Mouse (Mus musculus): ENCODE results near the gene Phex. TPM values are rescaled to one million over a fixed set of nuclear protein-coding genes. Genes with fewer than 3 reads are reported as not detected.

Gene Phex
- polyA plus RNA-seq, 1 experiment = 0.90 TPM

- Histone ChIP-seq H3K27ac (ENCODE audit: control insufficient read depth, insufficient read depth, low read depth, low read length, poor library complexity) (no peak overlapping the region), H3K4me3 (replicated peaks; ENCODE audit: control insufficient read depth, low read depth, low read length) (no peak overlapping the region), H3K4me1 (ENCODE audit: control insufficient read depth, insufficient read depth, low read length) (no peaks in the 10 kb centered on the region)
- TF ChIP-seq CTCF (IDR thresholded peaks at IDR 0.05; ENCODE audit: control insufficient read depth, insufficient read depth, low read length) = no peak
- no peak for TF ChIP-seq POLR2A (IDR thresholded peaks at IDR 0.05; ENCODE audit: borderline replicate concordance, control insufficient read depth, low read depth, low read length)
- WGBS = 79% methylated on average over 5 of the region's 5 CpGs
Observed at GRCm38 (mm10) chrX:157305852-157306232, 109.3 kb downstream of the Phex start.

DNA sequence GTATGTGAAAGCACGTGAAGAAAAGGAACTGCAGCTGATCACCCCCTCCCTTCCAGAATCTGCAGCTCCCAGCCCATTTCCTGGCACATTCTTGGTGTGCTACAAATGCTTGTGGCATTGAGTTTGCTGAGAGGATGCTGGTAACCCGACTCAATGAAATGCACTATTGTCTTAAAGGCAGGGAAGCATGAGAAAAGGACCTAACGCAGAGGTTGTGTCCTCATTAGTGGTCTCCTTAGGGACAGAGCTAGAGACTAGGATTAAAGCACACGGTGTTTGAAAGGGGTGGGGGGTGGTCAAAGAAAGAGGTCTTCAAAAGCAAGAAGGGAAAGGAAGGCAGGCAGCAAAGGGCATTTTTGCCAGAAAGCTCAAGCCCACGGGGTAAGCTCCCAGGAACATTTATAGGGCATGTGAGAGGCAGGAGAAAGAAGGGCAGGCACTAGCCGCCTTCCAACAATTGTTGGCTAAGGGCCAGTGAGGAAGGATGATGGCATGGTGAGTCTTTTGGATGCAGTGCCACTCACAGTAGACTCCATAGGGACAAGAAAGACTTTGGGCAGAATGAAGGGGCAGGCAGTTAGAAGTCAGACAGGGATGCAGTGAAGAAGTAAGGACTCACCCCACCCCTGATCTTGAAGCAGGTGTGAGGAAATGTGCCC lies 109.8 kb downstream of the Phex start:
- H3K27ac ChIP-seq (ENCODE audit: control insufficient read depth, insufficient read depth, low read depth, low read length, poor library complexity) = no peak overlapping the region
- TF ChIP-seq POLR2A (IDR thresholded peaks at IDR 0.05; ENCODE audit: borderline replicate concordance, control insufficient read depth, low read depth, low read length) (no peak), CTCF (IDR thresholded peaks at IDR 0.05; ENCODE audit: control insufficient read depth, insufficient read depth, low read length) (no peak)
- H3K4me1 ChIP-seq (ENCODE audit: control insufficient read depth, insufficient read depth, low read length) = no peaks in the 10 kb centered on the region
- WGBS = 29% methylated on average over 6 of the region's 6 CpGs
- no peak overlapping the region for H3K4me3 ChIP-seq (replicated peaks; ENCODE audit: control insufficient read depth, low read depth, low read length)

DNA sequence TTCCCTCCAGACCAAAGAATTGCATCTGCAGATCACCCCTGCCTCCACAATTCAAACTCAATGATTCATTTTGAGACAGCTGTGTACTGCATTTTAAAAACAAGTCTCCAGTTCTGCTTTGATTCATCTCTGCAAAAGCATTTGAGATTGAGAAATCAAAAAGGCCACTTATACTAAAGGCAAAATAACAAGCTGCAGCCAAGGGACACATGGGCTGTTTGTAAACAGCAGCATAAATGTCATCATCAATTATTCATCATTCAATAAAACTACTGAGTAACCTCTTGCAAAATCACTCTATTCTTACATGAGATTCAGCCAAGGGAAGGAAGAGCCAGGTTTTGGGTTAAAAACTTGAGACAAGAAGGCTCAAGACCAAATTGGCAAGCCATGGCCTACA lies 122.7 kb downstream of the Phex start:
- H3K4me1 ChIP-seq (ENCODE audit: control insufficient read depth, insufficient read depth, low read length) = no peaks in the 10 kb centered on the region
- H3K27ac ChIP-seq (ENCODE audit: control insufficient read depth, insufficient read depth, low read depth, low read length, poor library complexity) = no peak overlapping the region
- no peak for TF ChIP-seq CTCF (IDR thresholded peaks at IDR 0.05; ENCODE audit: control insufficient read depth, insufficient read depth, low read length)
- no peak for TF ChIP-seq POLR2A (IDR thresholded peaks at IDR 0.05; ENCODE audit: borderline replicate concordance, control insufficient read depth, low read depth, low read length)
- H3K4me3 ChIP-seq (replicated peaks; ENCODE audit: control insufficient read depth, low read depth, low read length) = no peak overlapping the region

GRCm38 (mm10) chrX:157276581-157276980 lies 138.5 kb downstream of the Phex start:
- 70% methylated on average over 1 of the region's 1 CpGs for WGBS
- no peak overlapping the region for H3K27ac ChIP-seq (ENCODE audit: control insufficient read depth, insufficient read depth, low read depth, low read length, poor library complexity)
- no peak overlapping the region for H3K4me3 ChIP-seq (replicated peaks; ENCODE audit: control insufficient read depth, low read depth, low read length)
- no peak for TF ChIP-seq POLR2A (IDR thresholded peaks at IDR 0.05; ENCODE audit: borderline replicate concordance, control insufficient read depth, low read depth, low read length)
- TF ChIP-seq CTCF (IDR thresholded peaks at IDR 0.05; ENCODE audit: control insufficient read depth, insufficient read depth, low read length) = no peak
- H3K4me1 ChIP-seq (ENCODE audit: control insufficient read depth, insufficient read depth, low read length) = no peaks in the 10 kb centered on the region

DNA sequence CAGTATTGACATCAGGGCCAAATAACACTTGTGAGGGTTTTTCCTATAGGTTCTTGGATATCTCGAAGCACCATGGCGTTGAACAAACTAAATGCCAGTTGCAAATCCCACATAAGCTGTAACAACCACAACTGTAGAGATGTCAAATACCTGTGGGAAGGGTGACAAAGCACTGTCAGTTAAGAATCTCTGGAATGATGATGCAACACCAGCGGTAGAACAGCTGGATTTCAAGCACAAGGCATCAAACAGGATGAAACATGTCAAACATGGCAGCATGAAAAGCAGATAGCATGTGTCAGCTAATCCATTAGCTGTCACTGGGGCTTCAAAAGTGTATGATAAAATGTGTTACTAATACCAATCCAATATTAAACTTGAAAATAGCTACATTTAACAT lies 141.8 kb downstream of the Phex start:
- H3K4me3 ChIP-seq (replicated peaks; ENCODE audit: control insufficient read depth, low read depth, low read length) = no peak overlapping the region
- TF ChIP-seq POLR2A (IDR thresholded peaks at IDR 0.05; ENCODE audit: borderline replicate concordance, control insufficient read depth, low read depth, low read length) = no peak
- TF ChIP-seq CTCF (IDR thresholded peaks at IDR 0.05; ENCODE audit: control insufficient read depth, insufficient read depth, low read length) = no peak
- no peak overlapping the region for H3K27ac ChIP-seq (ENCODE audit: control insufficient read depth, insufficient read depth, low read depth, low read length, poor library complexity)
- H3K4me1 ChIP-seq (ENCODE audit: control insufficient read depth, insufficient read depth, low read length) = no peaks in the 10 kb centered on the region
- WGBS = 74% methylated on average over 3 of the region's 3 CpGs

DNA sequence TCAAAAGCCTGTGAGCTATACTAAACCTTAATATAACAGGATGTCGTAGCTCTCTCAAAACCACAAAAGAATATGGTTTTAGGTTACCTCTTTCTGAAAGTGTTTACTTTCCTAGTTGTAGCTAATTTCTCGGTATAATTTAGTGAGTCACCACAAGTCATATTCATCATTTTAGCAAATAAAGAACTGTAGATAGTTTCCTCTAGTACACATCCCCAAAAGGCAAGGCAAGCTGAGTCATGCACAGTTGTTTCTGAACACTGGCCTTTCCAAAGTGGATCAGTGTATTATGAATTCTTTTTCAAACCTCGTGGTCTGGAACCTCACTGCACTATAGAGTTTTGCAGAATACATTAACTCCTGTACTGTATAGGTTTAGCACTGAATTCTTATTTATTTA lies 143.5 kb downstream of the Phex start:
- WGBS = 27% methylated on average over 3 of the region's 3 CpGs
- no peaks in the 10 kb centered on the region for H3K4me1 ChIP-seq (ENCODE audit: control insufficient read depth, insufficient read depth, low read length)

GRCm38 (mm10) chrX:157269726-157270305 lies 145.3 kb downstream of the Phex start:
- no peak for TF ChIP-seq CTCF (IDR thresholded peaks at IDR 0.05; ENCODE audit: control insufficient read depth, insufficient read depth, low read length)
- no peak for TF ChIP-seq POLR2A (IDR thresholded peaks at IDR 0.05; ENCODE audit: borderline replicate concordance, control insufficient read depth, low read depth, low read length)
- Histone ChIP-seq H3K4me3 (replicated peaks; ENCODE audit: control insufficient read depth, low read depth, low read length) (no peak overlapping the region), H3K27ac (ENCODE audit: control insufficient read depth, insufficient read depth, low read depth, low read length, poor library complexity) (no peak overlapping the region), H3K4me1 (ENCODE audit: control insufficient read depth, insufficient read depth, low read length) (no peaks in the 10 kb centered on the region)
- 73% methylated on average over 5 of the region's 5 CpGs for WGBS

More for the DNA sequence above, 143.5 kb downstream of the Phex start:
- H3K4me3 ChIP-seq (replicated peaks; ENCODE audit: control insufficient read depth, low read depth, low read length) = no peak overlapping the region
- TF ChIP-seq POLR2A (IDR thresholded peaks at IDR 0.05; ENCODE audit: borderline replicate concordance, control insufficient read depth, low read depth, low read length) (no peak), CTCF (IDR thresholded peaks at IDR 0.05; ENCODE audit: control insufficient read depth, insufficient read depth, low read length) (no peak)
- no peak overlapping the region for H3K27ac ChIP-seq (ENCODE audit: control insufficient read depth, insufficient read depth, low read depth, low read length, poor library complexity)

- Histone ChIP-seq H3K4me3 (replicated peaks; ENCODE audit: control insufficient read depth, low read depth, low read length) (no peak overlapping the region), H3K4me1 (ENCODE audit: control insufficient read depth, insufficient read depth, low read length) (no peaks in the 10 kb centered on the region), H3K27ac (ENCODE audit: control insufficient read depth, insufficient read depth, low read depth, low read length, poor library complexity) (no peak overlapping the region)
- TF ChIP-seq CTCF (IDR thresholded peaks at IDR 0.05; ENCODE audit: control insufficient read depth, insufficient read depth, low read length) (no peak), POLR2A (IDR thresholded peaks at IDR 0.05; ENCODE audit: borderline replicate concordance, control insufficient read depth, low read depth, low read length) (no peak)
- WGBS = 67% methylated on average over 1 of the region's 1 CpGs
Observed at GRCm38 (mm10) chrX:157268141-157268540, 147.0 kb downstream of the Phex start.
